Mouse (Mus musculus): ENCODE measurements around the gene Bcl11a. TPM values are rescaled to one million over a fixed set of nuclear protein-coding genes. Genes with fewer than 3 reads are reported as not detected.
A peak's percentile ranks its signal among the peaks of the same experiment; 100 is the strongest.

The Bcl11a gene
- polyA plus RNA-seq, 1 experiment from 2014 or later = 95.4 TPM

DNA sequence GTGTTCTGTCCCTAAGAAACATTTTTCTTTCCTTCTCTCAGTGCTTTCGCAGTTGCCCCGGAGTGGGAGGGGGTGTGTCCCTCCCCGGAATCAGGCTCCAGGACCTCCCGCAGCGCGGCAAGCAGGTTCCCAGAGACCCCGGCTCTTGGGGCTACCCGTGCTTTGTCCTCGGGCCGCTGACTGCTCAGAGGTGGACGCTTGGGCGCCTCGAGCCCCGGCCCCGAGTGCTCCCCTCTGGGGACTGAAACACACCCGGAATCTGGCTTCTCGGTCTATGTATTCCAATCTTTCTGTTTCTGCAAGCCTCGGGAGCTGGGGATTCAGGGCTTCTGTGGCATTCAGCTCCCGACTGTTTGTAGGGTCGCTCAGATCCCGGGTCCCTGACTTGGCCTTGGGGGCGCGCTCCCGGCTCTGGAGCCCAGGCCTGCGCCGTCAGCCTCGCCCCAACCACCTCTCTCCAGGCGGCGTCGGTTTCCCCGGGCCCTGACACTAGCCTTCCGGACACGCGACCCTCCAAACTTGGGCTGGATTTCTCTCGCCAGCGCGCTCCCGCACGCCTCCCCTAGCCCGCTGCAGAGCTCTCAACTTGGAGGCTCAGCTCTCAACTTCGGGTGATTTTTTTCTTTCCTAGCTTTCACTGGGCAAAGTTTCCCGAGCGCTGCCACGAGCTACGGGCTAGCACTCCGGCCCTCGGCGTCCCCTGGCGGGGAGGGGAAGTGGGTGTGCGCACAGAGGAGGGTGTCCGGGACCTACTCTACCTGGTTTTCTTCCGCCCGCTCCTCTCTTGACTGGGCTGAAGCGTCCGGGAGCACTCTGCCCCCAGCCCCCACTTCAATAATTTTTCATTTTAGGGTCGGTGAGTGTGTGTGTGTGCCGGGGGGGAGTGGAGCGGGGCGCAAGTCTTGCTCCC is 780 bp upstream of the Bcl11a start:
- ATAC-seq (replicated peaks; ENCODE audit: low FRiP score) (peak; percentile 56), DNase-seq (ENCODE audit: low spot score) (peak; percentile 83)
- peak overlapping the region; percentile 87 for H3K9ac ChIP-seq (ENCODE audit: low read depth, low read length)
- H3K9me3 ChIP-seq (ENCODE audit: control insufficient read depth, low read length) = no peaks in the 10 kb centered on the region
- H3K4me3 ChIP-seq (ENCODE audit: low read depth, low read length) = peak overlapping the region; percentile 72
- H3K36me3 ChIP-seq (ENCODE audit: control insufficient read depth, insufficient read depth, low read length) = no peaks in the 10 kb centered on the region
- H3K27ac ChIP-seq (ENCODE audit: low read depth, low read length) = peak overlapping the region; percentile 92
- peak overlapping the region; percentile 98 for H3K4me2 ChIP-seq
- H3K4me1 ChIP-seq (replicated peaks; ENCODE audit: control insufficient read depth, insufficient read depth, low read length) = peaks cover 13% of the 10 kb centered on the region
- WGBS = under 1% methylated on average over 59 of the region's 59 CpGs
- H3K27me3 ChIP-seq (replicated peaks; ENCODE audit: control insufficient read depth, insufficient read depth, low read length) = peaks cover 4% of the 10 kb centered on the region; the same call in 1 of the 2 replicates

DNA sequence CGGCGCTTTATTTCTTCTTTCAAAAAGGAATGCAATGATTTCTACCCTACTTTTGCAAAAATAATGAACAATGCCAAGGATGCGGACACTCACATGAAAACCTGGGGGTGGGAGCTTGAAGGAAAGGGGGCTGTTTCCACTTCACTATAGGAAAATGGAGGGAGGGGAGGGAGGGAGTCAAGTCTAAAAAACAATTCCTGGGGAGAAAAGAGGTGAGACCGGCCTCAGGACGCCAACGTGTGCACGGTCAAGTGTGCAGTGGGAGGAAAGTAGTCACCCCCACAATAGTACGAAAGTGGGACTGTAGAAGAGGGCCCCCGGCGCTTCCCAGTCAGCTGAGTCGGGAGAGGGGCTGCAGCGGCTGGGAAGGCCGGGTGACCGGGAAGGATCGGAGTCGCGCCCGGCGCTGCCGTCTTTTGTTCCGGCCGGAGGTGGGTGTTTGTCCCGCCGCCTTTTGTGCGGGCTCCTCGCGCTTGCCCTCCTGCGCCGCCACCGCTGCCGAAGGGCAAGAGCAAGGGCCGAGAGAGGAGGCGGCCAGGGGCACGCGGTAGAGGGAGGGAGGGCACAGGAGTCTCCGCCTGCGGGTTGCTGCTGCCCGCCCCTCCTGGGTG is 955 bp downstream of the Bcl11a start:
- Histone ChIP-seq H3K9ac (ENCODE audit: low read depth, low read length) (peak overlapping the region; percentile 87), H3K4me3 (ENCODE audit: low read depth, low read length) (peak overlapping the region; percentile 72), H3K4me2 (peak overlapping the region; percentile 98), H3K36me3 (ENCODE audit: control insufficient read depth, insufficient read depth, low read length) (no peaks in the 10 kb centered on the region), H3K27ac (ENCODE audit: low read depth, low read length) (peak overlapping the region; percentile 92), H3K4me1 (replicated peaks; ENCODE audit: control insufficient read depth, insufficient read depth, low read length) (peaks cover 14% of the 10 kb centered on the region), H3K9me3 (ENCODE audit: control insufficient read depth, low read length) (no peaks in the 10 kb centered on the region), H3K27me3 (replicated peaks; ENCODE audit: control insufficient read depth, insufficient read depth, low read length) (no peaks in the 10 kb centered on the region; the same call in 1 of the 2 replicates)
- ATAC-seq (replicated peaks; ENCODE audit: low FRiP score) (no peak), DNase-seq (ENCODE audit: low spot score) (peak; percentile 74)
- under 1% methylated on average over 38 of the region's 38 CpGs for WGBS

DNA sequence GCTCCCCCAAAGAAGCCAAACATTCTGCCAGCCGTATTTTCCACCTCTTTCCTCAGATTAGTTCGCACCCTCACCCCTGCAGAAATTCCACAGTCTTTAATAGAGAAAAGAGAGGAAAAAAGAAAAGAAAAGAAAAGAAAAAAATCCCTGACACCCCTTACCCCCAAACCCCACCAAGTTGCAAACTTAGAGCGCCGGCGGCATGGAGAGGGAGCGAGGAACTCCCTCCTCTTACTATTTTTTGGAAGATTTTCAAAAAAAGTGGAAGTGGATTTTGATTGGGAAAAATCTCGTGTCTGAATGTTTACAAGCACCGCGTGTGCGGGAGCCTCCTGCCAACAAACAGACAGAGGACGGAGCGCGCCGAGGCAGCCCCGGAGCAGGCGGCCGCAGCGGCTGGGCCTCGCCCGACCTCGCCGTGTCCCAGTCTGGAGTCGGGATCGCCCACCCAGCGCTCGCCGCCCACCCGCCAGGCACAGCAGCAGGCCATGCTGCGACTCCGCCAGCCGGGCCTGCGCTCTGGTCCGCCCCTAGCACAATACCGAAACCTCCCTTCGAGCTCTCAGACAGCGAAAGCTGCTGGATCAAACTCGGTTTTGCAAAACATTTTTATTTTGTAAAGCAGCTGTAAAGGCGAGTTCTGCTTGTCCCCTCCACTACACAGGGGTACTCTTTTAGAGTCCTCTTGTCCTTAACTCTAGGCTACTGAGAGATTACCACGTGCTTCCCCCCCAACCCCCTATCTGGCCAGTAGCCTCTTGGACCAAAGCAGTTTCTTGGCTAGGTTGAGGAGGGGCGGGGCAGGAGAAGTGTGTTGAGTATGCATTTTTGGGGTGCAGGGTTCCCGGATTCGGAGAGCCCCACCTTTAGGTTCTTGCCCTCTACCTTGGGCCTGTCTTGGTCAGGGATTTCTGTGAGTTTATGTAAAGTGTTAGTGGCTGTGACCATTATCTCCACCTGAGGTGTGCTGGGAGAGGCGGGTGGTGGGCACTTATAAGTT is 1.8 kb downstream of the Bcl11a start:
- Histone ChIP-seq H3K27ac (ENCODE audit: low read depth, low read length) (peak overlapping the region; percentile 92), H3K36me3 (ENCODE audit: control insufficient read depth, insufficient read depth, low read length) (no peaks in the 10 kb centered on the region), H3K9me3 (ENCODE audit: control insufficient read depth, low read length) (no peaks in the 10 kb centered on the region), H3K4me2 (peak overlapping the region; percentile 98), H3K27me3 (replicated peaks; ENCODE audit: control insufficient read depth, insufficient read depth, low read length) (no peaks in the 10 kb centered on the region), H3K4me1 (replicated peaks; ENCODE audit: control insufficient read depth, insufficient read depth, low read length) (peaks cover 10% of the 10 kb centered on the region), H3K4me3 (ENCODE audit: low read depth, low read length) (peak overlapping the region; percentile 72), H3K9ac (ENCODE audit: low read depth, low read length) (peak overlapping the region; percentile 87)
- ATAC-seq (replicated peaks; ENCODE audit: low FRiP score) = 0 out of 2 replicates have a peak, but pooled peaks have one; percentile 6
- peak; percentile 77 for DNase-seq (ENCODE audit: low spot score)
- under 1% methylated on average over 43 of the region's 43 CpGs for WGBS

DNA sequence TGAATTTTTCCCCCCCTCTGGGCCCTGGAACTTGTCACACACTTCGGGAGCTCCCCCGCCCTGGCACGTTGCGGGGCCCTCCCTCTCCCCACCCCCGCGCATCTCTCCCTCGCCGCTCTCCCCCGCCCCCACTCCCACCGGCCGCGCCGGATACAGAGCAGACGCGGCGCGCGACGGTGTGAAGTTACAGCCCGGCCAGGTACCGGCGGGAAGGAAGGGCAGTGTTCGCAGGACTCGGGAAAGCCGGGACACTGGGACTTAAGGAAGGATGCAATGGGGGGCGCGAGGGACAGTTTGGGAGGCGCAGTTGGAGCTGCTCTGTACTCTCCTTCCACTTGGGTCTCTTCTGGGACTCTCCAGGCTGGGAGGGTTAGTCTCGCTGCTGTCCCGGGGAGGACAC is 2.7 kb downstream of the Bcl11a start:
- ATAC-seq (replicated peaks; ENCODE audit: low FRiP score) (peak; percentile 50), DNase-seq (ENCODE audit: low spot score) (peak; percentile 77)
- WGBS = under 1% methylated on average over 30 of the region's 30 CpGs
- Histone ChIP-seq H3K27ac (ENCODE audit: low read depth, low read length) (peak overlapping the region; percentile 92), H3K4me2 (peak overlapping the region; percentile 98), H3K27me3 (replicated peaks; ENCODE audit: control insufficient read depth, insufficient read depth, low read length) (no peaks in the 10 kb centered on the region), H3K9me3 (ENCODE audit: control insufficient read depth, low read length) (no peaks in the 10 kb centered on the region), H3K4me3 (ENCODE audit: low read depth, low read length) (peak overlapping the region; percentile 72), H3K4me1 (replicated peaks; ENCODE audit: control insufficient read depth, insufficient read depth, low read length) (peaks cover 7% of the 10 kb centered on the region), H3K9ac (ENCODE audit: low read depth, low read length) (peak overlapping the region; percentile 87), H3K36me3 (ENCODE audit: control insufficient read depth, insufficient read depth, low read length) (peaks cover 3% of the 10 kb centered on the region; the same call in 1 of the 2 replicates)

DNA sequence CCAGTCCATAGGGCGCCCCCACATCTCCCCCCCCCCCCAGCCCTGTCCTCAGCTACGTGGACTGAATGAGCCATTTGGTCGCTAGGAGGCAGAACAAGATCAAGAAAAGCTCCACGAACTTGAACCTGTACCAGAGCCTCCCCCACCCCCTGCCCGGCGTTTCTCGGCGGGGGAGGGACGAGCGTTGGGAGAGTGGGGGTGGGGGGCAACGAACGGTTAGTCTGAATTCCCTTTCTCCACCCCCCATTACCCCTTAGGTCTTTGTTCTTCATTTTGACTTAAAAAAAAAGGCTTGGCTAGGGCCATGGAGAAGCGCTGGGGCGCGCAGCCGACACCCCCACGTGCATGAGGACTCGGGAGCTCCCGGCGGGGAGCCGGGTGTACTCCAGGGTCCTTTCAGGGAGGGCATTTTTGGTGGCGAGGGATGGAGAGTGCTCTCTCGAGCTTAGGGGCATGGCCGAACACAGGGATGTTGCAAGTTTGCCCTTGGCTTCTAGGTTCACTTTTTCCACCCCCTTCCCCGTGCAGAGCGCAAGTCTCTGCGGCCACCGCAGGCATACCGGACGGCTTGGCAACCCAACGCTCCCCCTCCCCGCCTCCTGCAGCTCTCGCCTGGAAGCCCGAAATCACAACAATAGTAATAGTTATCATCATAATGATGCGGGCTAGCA is 3.3 kb downstream of the Bcl11a start:
- under 1% methylated on average over 35 of the region's 35 CpGs for WGBS
- Histone ChIP-seq H3K36me3 (ENCODE audit: control insufficient read depth, insufficient read depth, low read length) (peaks cover 8% of the 10 kb centered on the region; the same call in 1 of the 2 replicates), H3K27me3 (replicated peaks; ENCODE audit: control insufficient read depth, insufficient read depth, low read length) (no peaks in the 10 kb centered on the region), H3K9ac (ENCODE audit: low read depth, low read length) (peak overlapping the region; percentile 87), H3K9me3 (ENCODE audit: control insufficient read depth, low read length) (no peaks in the 10 kb centered on the region), H3K4me3 (ENCODE audit: low read depth, low read length) (peak overlapping the region; percentile 72), H3K4me1 (replicated peaks; ENCODE audit: control insufficient read depth, insufficient read depth, low read length) (peaks cover 12% of the 10 kb centered on the region), H3K27ac (ENCODE audit: low read depth, low read length) (peak overlapping the region; percentile 92), H3K4me2 (peak overlapping the region; percentile 98)
- peak; percentile 80 for DNase-seq (ENCODE audit: low spot score)
- ATAC-seq (replicated peaks; ENCODE audit: low FRiP score) = peak; percentile 56

DNA sequence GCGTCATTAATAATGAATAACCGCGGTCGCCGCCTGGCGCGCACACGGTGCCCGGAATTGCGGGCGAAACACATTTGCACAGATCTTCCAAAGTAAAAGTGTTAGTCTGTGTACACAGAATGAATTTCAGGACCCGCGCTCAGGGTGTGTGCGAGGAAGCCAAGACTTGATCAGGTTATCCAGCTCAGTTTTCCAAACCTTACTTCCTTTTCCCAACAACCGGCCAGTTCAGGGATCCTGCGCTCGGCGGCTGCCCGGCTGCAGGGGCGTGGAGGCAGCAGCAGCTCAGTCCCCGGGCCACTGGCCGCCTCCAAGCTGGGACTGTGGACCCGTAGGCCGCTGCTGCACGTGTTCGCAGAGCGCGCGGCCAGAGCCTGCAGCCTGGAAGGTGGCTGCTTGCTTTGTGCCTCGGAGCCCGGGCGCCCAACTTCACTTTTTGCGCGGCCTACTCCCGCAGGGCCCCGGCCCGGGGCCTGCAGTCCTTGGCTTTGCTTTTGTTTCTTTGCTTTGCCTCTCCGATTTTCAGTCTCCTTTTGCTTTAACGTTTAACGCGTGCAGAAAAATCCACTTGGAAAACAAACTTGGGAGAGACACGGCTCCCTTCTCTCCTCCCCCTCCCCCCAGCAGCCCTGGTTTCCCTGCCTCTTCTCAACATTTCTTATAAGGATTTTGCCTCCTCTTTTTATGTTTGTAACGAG is 4.0 kb downstream of the Bcl11a start:
- H3K36me3 ChIP-seq (ENCODE audit: control insufficient read depth, insufficient read depth, low read length) = peaks cover 13% of the 10 kb centered on the region; the same call in 1 of the 2 replicates
- peak overlapping the region; percentile 92 for H3K27ac ChIP-seq (ENCODE audit: low read depth, low read length)
- H3K27me3 ChIP-seq (replicated peaks; ENCODE audit: control insufficient read depth, insufficient read depth, low read length) = no peaks in the 10 kb centered on the region
- peak; percentile 71 for DNase-seq (ENCODE audit: low spot score)
- no peaks in the 10 kb centered on the region for H3K9me3 ChIP-seq (ENCODE audit: control insufficient read depth, low read length)
- no peak for ATAC-seq (replicated peaks; ENCODE audit: low FRiP score)
- H3K4me2 ChIP-seq = peak overlapping the region; percentile 98
- H3K4me1 ChIP-seq (replicated peaks; ENCODE audit: control insufficient read depth, insufficient read depth, low read length) = peaks cover 16% of the 10 kb centered on the region
- under 1% methylated on average over 43 of the region's 43 CpGs for WGBS
- peak overlapping the region; percentile 87 for H3K9ac ChIP-seq (ENCODE audit: low read depth, low read length)
- H3K4me3 ChIP-seq (ENCODE audit: low read depth, low read length) = peak overlapping the region; percentile 72

DNA sequence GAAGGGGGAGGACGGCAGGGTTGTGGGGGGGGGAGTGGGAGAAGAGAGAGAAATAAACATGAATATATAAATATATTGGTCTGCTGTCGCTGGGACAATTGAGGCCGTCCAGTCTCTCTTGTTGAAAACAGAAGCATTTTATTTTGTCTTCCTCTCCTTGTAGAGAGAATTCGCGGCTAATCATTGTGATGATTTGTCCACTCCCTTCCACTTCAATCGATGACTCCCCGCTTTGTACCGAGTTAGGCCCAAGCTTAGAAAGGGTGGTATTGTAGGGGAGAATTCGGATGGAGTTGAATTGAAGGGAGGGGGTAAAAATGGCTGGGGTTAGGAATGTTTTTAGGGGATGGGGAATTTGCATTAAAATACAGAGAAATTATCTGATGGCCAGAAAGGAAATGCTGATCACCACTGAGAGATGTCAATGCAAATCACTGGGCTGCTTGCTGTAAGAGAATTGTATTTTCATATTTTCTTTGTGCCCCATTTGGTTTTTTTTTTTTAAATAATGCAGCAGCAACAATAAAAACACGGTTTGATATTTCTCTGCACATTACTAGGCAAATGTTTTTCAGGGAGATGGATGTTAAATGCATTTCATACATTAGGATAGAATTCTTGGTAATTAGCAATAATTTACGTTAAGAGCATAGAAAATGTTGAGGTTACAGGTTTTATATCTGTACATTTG is 4.7 kb downstream of the Bcl11a start:
- Histone ChIP-seq H3K4me2 (peak overlapping the region; percentile 98), H3K9me3 (ENCODE audit: control insufficient read depth, low read length) (no peaks in the 10 kb centered on the region), H3K4me1 (replicated peaks; ENCODE audit: control insufficient read depth, insufficient read depth, low read length) (peaks cover 16% of the 10 kb centered on the region), H3K9ac (ENCODE audit: low read depth, low read length) (peak overlapping the region; percentile 87), H3K27me3 (replicated peaks; ENCODE audit: control insufficient read depth, insufficient read depth, low read length) (no peaks in the 10 kb centered on the region), H3K36me3 (ENCODE audit: control insufficient read depth, insufficient read depth, low read length) (peaks cover 17% of the 10 kb centered on the region; the same call in 1 of the 2 replicates), H3K4me3 (ENCODE audit: low read depth, low read length) (peak overlapping the region; percentile 72), H3K27ac (ENCODE audit: low read depth, low read length) (peak overlapping the region; percentile 92)
- WGBS = 20% methylated on average over 11 of the region's 11 CpGs
- ATAC-seq (replicated peaks; ENCODE audit: low FRiP score) (no peak), DNase-seq (ENCODE audit: low spot score) (no peak)

All from liver, embryonic 11.5 days (tissue).